In genomic region chr5:118349057-118349456, GRCm38 (mm10) we compare ENCODE assay signal across 25 mouse cellular contexts.
"Had no signal": no experiment of that assay in that cellular context is flagged by ENCODE, and none has a peak within 500 bp of the region (broad histone marks: within the 10 kb centered on the region; RNA-seq: fewer than 3 reads in every experiment).

No protein-coding gene starts in this region.

- H3K27me3 ChIP-seq: embryonic facial prominence, embryonic 12.5 days; embryonic facial prominence, embryonic 13.5 days; embryonic facial prominence, embryonic 15.5 days; forebrain, embryonic 12.5 days; forebrain, embryonic 13.5 days; forebrain, embryonic 15.5 days had no signal

- H3K4me2 ChIP-seq: embryonic facial prominence, embryonic 12.5 days; embryonic facial prominence, embryonic 13.5 days; embryonic facial prominence, embryonic 15.5 days; forebrain, embryonic 12.5 days; forebrain, embryonic 13.5 days; forebrain, embryonic 15.5 days had no signal

- H3K36me3 ChIP-seq: embryonic facial prominence, embryonic 10.5 days; embryonic facial prominence, embryonic 12.5 days; embryonic facial prominence, embryonic 13.5 days; embryonic facial prominence, embryonic 15.5 days; forebrain, embryonic 10.5 days; forebrain, embryonic 12.5 days; forebrain, embryonic 15.5 days had no signal

- DNase-seq: cerebellum, adult 9-10 months; cerebellum, adult 9-11 months; cerebellum, postnatal 10 days; cerebellum, postnatal 14 days; cerebellum, postnatal 25 days; cerebellum, postnatal 36 days; embryo, embryonic 11 days; forebrain, postnatal 0 days; gastrocnemius, adult 2 months; gastrocnemius, postnatal 10 days; gastrocnemius, postnatal 14 days; gastrocnemius, postnatal 25 days; gastrocnemius, postnatal 36 days; heart, adult 11 months; heart, adult 18-20 months; heart, adult 2 months had no signal

- H3K4me3 ChIP-seq: embryonic facial prominence, embryonic 10.5 days; embryonic facial prominence, embryonic 12.5 days; embryonic facial prominence, embryonic 13.5 days; embryonic facial prominence, embryonic 15.5 days; erythroblast, embryonic 14.5 days; forebrain, embryonic 10.5 days; forebrain, embryonic 12.5 days; forebrain, embryonic 13.5 days; forebrain, embryonic 15.5 days; gastrocnemius, adult 2 months; heart, adult 2 months had no signal

- H3K9me3 ChIP-seq: embryonic facial prominence, embryonic 12.5 days; embryonic facial prominence, embryonic 13.5 days; embryonic facial prominence, embryonic 15.5 days; forebrain, embryonic 13.5 days; forebrain, embryonic 15.5 days had no signal

- H3K9ac ChIP-seq: embryonic facial prominence, embryonic 12.5 days; embryonic facial prominence, embryonic 13.5 days; embryonic facial prominence, embryonic 15.5 days; forebrain, embryonic 12.5 days; forebrain, embryonic 13.5 days; forebrain, embryonic 15.5 days; forebrain, postnatal 0 days had no signal

- H3K27ac ChIP-seq: embryonic facial prominence, embryonic 10.5 days; embryonic facial prominence, embryonic 12.5 days; embryonic facial prominence, embryonic 13.5 days; embryonic facial prominence, embryonic 15.5 days; forebrain, embryonic 10.5 days; forebrain, embryonic 12.5 days; forebrain, embryonic 13.5 days; forebrain, embryonic 15.5 days; gastrocnemius, adult 2 months; heart, adult 2 months had no signal
